Mouse (Mus musculus): Measurements from ENCODE around the gene Vkorc1l1.
"Not testable (repeated sequence)": the region's sequence is repeated elsewhere in the genome, so short reads cannot be mapped to it uniquely, and the experiment has no call there.

Vkorc1l1 gene

GRCm38 (mm10) chr5:129941495-129942045 lies at the start of gene Vkorc1l1:
Gene Vkorc1l1, plus strand, starts transcription at chr5:129941970.
- in situ Hi-C loops (cut with MboI; ENCODE audit: low sequenced_read_pairs) = no loop called here

GRCm38 (mm10) chr5:129895198-129896088 lies 46.3 kb upstream of the Vkorc1l1 start, which contains the start of gene Zbed5:
Gene Zbed5, plus strand, starts transcription at chr5:129895723.
- in situ Hi-C loops (cut with MboI; ENCODE audit: low sequenced_read_pairs) = no loop called here

GRCm38 (mm10) chr5:129898449-129898848 lies 43.3 kb upstream of the Vkorc1l1 start, which contains the start of gene Phkg1:
Gene Phkg1, minus strand, starts transcription at chr5:129898549.
- in situ Hi-C loops (cut with MboI; ENCODE audit: low sequenced_read_pairs) = no loop called here

GRCm38 (mm10) chr5:129907775-129908174 lies 34.0 kb upstream of the Vkorc1l1 start:
- in situ Hi-C loops (cut with MboI; ENCODE audit: low sequenced_read_pairs) = no loop called here

- in situ Hi-C loops (cut with MboI; ENCODE audit: low sequenced_read_pairs) = no loop called here
Observed at GRCm38 (mm10) chr5:129908242-129908965, 33.4 kb upstream of the Vkorc1l1 start, which contains the start of gene Nupr1l. Gene Nupr1l, plus strand, starts transcription at chr5:129908540.

- in situ Hi-C loops (cut with MboI; ENCODE audit: low sequenced_read_pairs) = no loop called here
Observed at GRCm38 (mm10) chr5:129909147-129909546, 32.6 kb upstream of the Vkorc1l1 start.

- in situ Hi-C loops (cut with MboI; ENCODE audit: low sequenced_read_pairs) = no loop called here
Observed at GRCm38 (mm10) chr5:129909591-129909990, 32.2 kb upstream of the Vkorc1l1 start.

GRCm38 (mm10) chr5:129914024-129914423 lies 27.7 kb upstream of the Vkorc1l1 start:
- in situ Hi-C loops (cut with MboI; ENCODE audit: low sequenced_read_pairs) = no loop called here

GRCm38 (mm10) chr5:129915491-129915890 lies 26.3 kb upstream of the Vkorc1l1 start:
- in situ Hi-C loops (cut with MboI; ENCODE audit: low sequenced_read_pairs) = not testable (repeated sequence)

- in situ Hi-C loops (cut with MboI; ENCODE audit: low sequenced_read_pairs) = no loop called here
Observed at GRCm38 (mm10) chr5:129918065-129918651, 23.6 kb upstream of the Vkorc1l1 start.

GRCm38 (mm10) chr5:129918752-129919151 lies 23.0 kb upstream of the Vkorc1l1 start:
- in situ Hi-C loops (cut with MboI; ENCODE audit: low sequenced_read_pairs) = no loop called here

GRCm38 (mm10) chr5:129919320-129919719 lies 22.4 kb upstream of the Vkorc1l1 start:
- in situ Hi-C loops (cut with MboI; ENCODE audit: low sequenced_read_pairs) = no loop called here

GRCm38 (mm10) chr5:129921972-129922371 lies 19.8 kb upstream of the Vkorc1l1 start:
- in situ Hi-C loops (cut with MboI; ENCODE audit: low sequenced_read_pairs) = no loop called here

GRCm38 (mm10) chr5:129924820-129925452 lies 16.8 kb upstream of the Vkorc1l1 start:
- in situ Hi-C loops (cut with MboI; ENCODE audit: low sequenced_read_pairs) = no loop called here

GRCm38 (mm10) chr5:129925933-129926332 lies 15.8 kb upstream of the Vkorc1l1 start:
- in situ Hi-C loops (cut with MboI; ENCODE audit: low sequenced_read_pairs) = no loop called here

GRCm38 (mm10) chr5:129929924-129930855 lies 11.6 kb upstream of the Vkorc1l1 start:
- in situ Hi-C loops (cut with MboI; ENCODE audit: low sequenced_read_pairs) = no loop called here

- in situ Hi-C loops (cut with MboI; ENCODE audit: low sequenced_read_pairs) = no loop called here
Observed at GRCm38 (mm10) chr5:129936941-129937340, 4.8 kb upstream of the Vkorc1l1 start.

- in situ Hi-C loops (cut with MboI; ENCODE audit: low sequenced_read_pairs) = no loop called here
Observed at GRCm38 (mm10) chr5:129940281-129940680, 1.5 kb upstream of the Vkorc1l1 start.

GRCm38 (mm10) chr5:129940736-129941494 lies 855 bp upstream of the Vkorc1l1 start:
- in situ Hi-C loops (cut with MboI; ENCODE audit: low sequenced_read_pairs) = no loop called here
